Mouse (Mus musculus) left cerebral cortex, postnatal 14 days (tissue): ENCODE measurements around the gene Tchhl1. TPM values are rescaled to one million over a fixed set of nuclear protein-coding genes. Genes with fewer than 3 reads are reported as not detected.

Experiments used
- DNase-seq, 2 experiments: peaks; one replicate each; pipeline ENCODE4 v3.0.0; 2021 to 2022; ENCODE audit warnings: low spot score in 2 of 2, mixed read lengths in 1 of 2
- intact Hi-C: fragments of 180-260 bp; cut with DNase I; formaldehyde crosslinking; loops from one replicate; pipeline ENCODE4 v1.15.1; 2025
- microRNA-seq, 2 experiments: library from miRNA; unstranded; fragments of <30 nt; microRNA quantifications; one replicate each; pipeline ENCODE4 v1.2.0; 2022
- total RNA-seq, 2 experiments: library from RNA; stranded (reverse); gene quantifications; 2 replicates each; pipeline ENCODE4 v1.2.3; 2021

Gene Tchhl1
- total RNA-seq, 2 experiments from 2014 or later, result not detected

DNA sequence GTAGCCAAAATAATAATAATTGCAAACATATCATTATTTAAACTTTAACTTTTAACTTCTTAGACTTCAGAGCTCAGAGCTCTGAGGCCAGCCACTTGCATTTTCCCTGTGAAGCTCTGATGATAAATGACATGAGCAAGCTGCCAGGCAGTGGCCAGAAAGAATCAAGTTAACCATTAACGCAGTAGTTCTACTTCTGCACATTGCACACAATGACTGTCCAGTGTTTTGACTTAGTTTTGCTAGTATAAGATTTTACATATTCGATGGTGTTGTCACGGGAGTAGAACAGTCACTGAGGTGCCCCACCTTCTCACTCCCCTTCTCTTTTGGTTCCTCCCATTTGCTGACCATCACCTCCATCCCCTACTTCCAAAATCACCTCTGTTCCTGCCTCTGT lies 28.6 kb downstream of the Tchhl1 start:
- no peak for DNase-seq
- intact Hi-C loops, result loop anchor here (10.0 kb wide), 1 partner anchor 382 kb away; no protein-coding TSS in a partner anchor

GRCm38 (mm10) chr3:93499129-93499528 lies 30.6 kb downstream of the Tchhl1 start:
- intact Hi-C loops, result loop anchor here (10.0 kb wide), 1 partner anchor 384 kb away; no protein-coding TSS in a partner anchor
- no peak for DNase-seq

DNA sequence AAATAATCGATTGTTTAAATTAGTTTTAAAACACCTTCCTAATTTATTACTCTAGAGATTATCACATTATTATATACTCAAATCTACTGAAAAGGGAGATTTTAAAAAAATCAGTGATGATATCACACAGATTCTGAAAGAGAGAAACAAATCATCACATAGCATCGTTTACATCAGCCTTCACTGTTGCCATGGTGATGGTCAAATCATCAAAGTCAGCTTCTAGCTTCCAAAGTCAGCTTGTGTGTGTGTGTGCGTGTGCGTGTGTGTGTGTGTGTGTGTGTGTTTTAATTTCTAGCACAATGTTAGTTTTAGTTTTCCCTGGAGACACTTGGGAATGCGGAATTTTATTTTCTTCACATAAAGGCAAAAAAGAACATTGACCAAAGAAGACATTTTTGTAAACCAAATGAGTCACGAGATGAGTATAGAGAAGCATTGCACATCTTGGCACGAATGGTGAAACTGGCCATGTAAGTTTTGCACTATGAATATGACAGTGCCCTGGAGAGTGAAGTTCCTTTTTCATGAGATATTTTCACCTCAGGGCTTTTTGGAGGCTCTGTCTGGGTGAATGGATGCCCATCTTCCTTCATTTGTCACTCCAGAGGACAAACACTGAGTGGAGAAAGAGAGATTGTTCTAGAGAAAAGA lies 36.1 kb downstream of the Tchhl1 start:
- peak in 1 of 2 experiments; percentile 11 for DNase-seq
- intact Hi-C loops, result no loop called here

- intact Hi-C loops, result no loop called here
- DNase-seq, result no peak
Observed at GRCm38 (mm10) chr3:93505960-93506863, 37.7 kb downstream of the Tchhl1 start.

DNA sequence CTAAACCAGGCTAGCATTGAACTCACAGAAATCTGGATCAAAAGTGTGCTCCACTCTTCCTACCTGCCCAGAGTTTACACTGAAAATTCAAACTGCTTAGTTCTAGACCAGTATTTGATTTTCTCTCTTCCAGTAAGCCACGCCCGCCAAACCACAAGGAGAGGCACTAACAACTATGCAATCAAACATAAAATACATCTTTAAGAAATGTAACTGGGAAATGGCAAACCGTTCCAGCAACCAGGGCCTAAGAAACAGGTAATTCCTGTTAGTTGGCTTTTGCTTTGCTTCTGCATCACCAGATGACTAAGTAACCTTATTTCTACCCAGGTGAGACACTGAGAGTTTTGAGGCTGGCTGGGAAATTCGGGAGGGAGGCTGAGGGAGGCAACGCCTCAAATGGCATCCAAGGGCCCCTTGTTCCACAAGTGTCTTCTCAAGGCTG lies 38.3 kb downstream of the Tchhl1 start:
- intact Hi-C loops, result no loop called here
- DNase-seq, result no peak

DNA sequence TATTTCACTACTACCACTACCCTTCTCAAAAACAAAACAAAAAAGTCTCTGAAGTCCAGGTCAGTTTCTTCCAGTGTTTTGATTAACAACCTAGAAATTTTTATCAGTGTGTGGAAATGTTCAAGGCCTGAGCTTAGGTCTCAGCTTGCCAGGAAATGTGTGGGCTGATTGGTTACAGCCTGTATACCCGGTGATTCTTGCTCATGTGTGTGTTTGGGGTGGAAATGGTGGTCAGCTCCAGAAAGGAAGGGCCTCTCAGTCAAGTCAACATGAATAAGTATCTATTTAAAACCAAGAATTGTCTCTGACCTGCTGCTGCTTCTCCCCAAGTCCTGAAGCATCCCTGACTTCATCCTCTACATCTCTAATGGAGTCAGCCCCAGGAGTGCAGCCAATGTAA lies 40.7 kb downstream of the Tchhl1 start:
- no peak for DNase-seq
- intact Hi-C loops, result no loop called here

- no peak for DNase-seq
- intact Hi-C loops, result no loop called here
Observed at GRCm38 (mm10) chr3:93511036-93511435, 42.5 kb downstream of the Tchhl1 start.

- intact Hi-C loops, result no loop called here
Observed at GRCm38 (mm10) chr3:93511801-93512200, 43.2 kb downstream of the Tchhl1 start.

DNA sequence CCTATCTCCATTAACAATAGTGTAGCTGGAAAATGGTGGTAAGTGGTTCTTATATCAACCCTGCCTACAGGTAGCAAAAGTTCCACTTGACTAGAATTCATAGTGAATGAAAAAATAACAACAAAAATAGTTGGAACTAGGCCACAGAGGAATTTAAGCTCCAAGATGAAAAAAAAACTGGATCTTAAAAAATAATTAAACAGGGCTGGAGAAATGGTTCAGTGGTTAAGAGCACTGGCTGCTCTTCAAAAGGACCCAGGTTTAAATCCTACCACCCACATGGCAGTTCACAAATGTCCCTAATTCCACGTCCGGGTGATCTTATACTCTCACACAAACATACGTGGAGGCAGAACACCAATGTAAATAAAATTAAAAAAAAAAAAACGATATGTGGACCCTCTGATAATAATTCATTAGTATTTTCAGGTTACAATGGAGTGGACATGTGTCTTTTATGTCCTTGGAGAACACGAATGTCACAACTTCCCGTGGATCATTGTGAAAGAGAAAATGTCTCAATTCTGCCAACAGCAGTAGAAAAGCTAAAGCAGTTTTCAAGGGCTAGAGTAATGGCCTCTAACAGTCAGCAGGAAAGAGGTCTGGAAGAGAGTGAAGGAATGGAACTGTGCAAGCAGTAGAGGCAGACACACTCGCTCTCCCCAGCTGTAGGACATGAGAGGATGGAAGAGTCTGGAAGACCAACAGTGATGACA lies 44.0 kb downstream of the Tchhl1 start:
- intact Hi-C loops, result no loop called here
- no peak for DNase-seq

More at GRCm38 (mm10) chr3:93511801-93512200, 43.2 kb downstream of the Tchhl1 start:
- no peak for DNase-seq

DNA sequence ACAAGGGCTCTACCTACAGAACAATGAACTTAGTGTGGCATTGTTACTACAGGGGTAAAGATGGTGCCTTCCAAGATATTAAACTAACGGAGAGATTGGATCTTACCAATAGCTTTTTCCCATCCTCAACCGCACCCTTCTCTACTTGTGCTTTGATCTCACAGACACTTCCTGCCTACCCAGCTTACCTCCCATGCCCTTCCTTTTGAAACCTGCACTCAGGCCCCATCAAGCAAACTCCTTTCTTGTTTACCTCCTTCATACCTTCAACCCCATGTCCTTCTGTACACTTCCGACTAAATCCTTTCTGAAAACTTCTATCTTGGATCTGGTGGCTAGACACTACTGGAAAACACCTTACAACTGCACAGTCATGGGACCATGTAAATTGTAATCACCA lies 46.1 kb downstream of the Tchhl1 start:
- DNase-seq, result no peak
- intact Hi-C loops, result no loop called here

DNA sequence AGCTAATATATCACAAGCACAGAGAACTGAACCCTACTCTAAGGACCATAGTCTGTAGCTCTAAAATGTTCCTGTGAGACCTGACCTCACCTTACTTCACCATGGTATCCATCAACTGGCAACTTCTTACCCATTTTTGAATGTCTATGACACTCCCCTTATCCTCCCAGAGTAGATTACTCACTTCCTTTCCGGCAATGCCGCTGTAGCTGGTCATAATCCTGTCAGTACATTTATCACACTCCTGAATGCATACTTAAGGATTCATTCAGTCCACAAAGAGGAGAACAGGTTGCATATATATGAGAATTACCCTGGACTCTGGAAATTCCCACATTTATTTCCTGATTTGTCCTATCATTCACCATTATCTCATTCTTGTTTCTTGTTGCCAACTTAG lies 48.8 kb downstream of the Tchhl1 start:
- intact Hi-C loops, result no loop called here

DNA sequence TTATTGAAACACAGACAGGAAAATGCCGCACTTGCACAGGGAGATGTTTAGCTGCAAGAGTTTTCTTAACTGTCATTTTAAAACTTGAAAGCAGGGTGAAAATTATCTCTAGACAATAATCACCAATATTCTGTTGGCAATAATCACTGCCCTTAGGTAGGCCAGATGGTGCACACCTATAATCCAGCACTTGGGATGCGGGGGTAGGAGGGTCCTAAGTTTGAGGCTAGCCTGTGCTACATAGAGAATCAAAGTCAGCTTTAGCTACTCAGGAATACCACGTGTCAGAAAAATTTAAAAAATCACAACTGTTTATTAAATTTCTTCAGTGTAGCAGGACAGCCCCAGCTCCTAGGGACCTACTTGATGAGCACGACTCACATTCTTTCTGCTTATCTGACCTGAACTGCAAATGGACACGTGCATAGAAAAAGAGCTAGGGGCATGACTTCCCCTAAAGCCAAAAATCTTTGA lies 51.3 kb downstream of the Tchhl1 start:
- intact Hi-C loops, result no loop called here
- DNase-seq, result no peak

More for the DNA sequence above, 48.8 kb downstream of the Tchhl1 start:
- no peak for DNase-seq

GRCm38 (mm10) chr3:93520330-93521193 lies 52.0 kb downstream of the Tchhl1 start, which contains the start of gene S100a11:
Gene S100a11, plus strand, starts transcription at chr3:93520488.
- no peak for DNase-seq
- intact Hi-C loops, result no loop called here

Small RNA genes within 50 kb of the gene (microRNA-seq; reads per million reads assigned to microRNA genes)
- 0 reads per million in 2 experiments for gene Gm22752

Other genes starting within 250 kb of the Tchhl1 start
- not detected for gene Flg, start 195.2 kb upstream of the Tchhl1 start, total RNA-seq
- gene Hrnr, start 149.0 kb upstream of the Tchhl1 start, total RNA-seq, result not detected
- not detected for gene Rptn, start 75.1 kb upstream of the Tchhl1 start, total RNA-seq
- under 1 TPM; 0.83 to 0.99 TPM for gene Tchh, start 26.4 kb upstream of the Tchhl1 start, total RNA-seq
- 10 to 100 TPM; 16.7 to 17.7 TPM for gene S100a11, start 51.7 kb downstream of the Tchhl1 start, total RNA-seq
- gene S100a10, start 86.3 kb downstream of the Tchhl1 start, total RNA-seq, result 10 to 100 TPM; 35.8 to 37.2 TPM
- not detected for gene Tdpoz2, start 183.9 kb downstream of the Tchhl1 start, total RNA-seq
- not detected for gene Tdpoz1, start 207.6 kb downstream of the Tchhl1 start, total RNA-seq
- not detected for gene Gm37596, start 224.3 kb downstream of the Tchhl1 start, total RNA-seq